Mouse (Mus musculus): Measurements from ENCODE around the gene Cdkal1. TPM values are rescaled to one million over a fixed set of nuclear protein-coding genes. Genes with fewer than 3 reads are reported as not detected.

The Cdkal1 gene
- polyA plus RNA-seq, 1 experiment from 2014 or later: 31.8 TPM

GRCm38 (mm10) chr13:29807930-29808329 is 47.5 kb downstream of the Cdkal1 start:
- Histone ChIP-seq H3K27ac (no peak overlapping the region), H3K4me3 (no peak overlapping the region), H3K36me3 (no peaks in the 10 kb centered on the region), H3K9me3 (no peaks in the 10 kb centered on the region), H3K9ac (no peak overlapping the region), H3K4me2 (no peak overlapping the region), H3K27me3 (no peaks in the 10 kb centered on the region), H3K4me1 (no peaks in the 10 kb centered on the region; the same call in 1 of the 2 replicates)
- ATAC-seq (ENCODE audit: insufficient number of reproducible peaks, low FRiP score, low TSS enrichment, low read depth): no peak
- 84% methylated on average over 3 of the region's 3 CpGs for WGBS

DNA sequence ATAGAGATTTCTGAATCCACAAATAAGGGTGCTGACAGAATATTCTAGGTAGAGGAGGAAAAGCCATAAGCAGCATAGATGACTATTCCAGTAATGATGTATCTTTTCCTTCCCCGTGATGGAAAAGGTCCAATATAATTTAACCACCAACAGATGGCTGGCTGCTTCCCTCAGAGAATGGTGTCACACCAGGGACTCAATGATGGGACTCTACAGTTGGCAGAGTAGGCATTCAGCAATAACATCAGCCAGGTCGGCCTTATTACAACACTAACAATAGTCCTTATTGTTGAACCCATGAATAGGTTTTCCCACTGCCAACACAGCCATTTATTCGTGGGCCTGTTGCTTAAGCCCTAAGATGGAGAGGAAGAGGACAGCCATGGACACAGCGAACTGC is 48.6 kb downstream of the Cdkal1 start:
- ATAC-seq (ENCODE audit: insufficient number of reproducible peaks, low FRiP score, low TSS enrichment, low read depth): no peak
- no peak overlapping the region for H3K9ac ChIP-seq
- no peaks in the 10 kb centered on the region for H3K9me3 ChIP-seq
- no peaks in the 10 kb centered on the region; the same call in 1 of the 2 replicates for H3K4me1 ChIP-seq
- H3K36me3 ChIP-seq: no peaks in the 10 kb centered on the region
- no peak overlapping the region for H3K27ac ChIP-seq
- WGBS: 71% methylated on average over 4 of the region's 4 CpGs
- no peaks in the 10 kb centered on the region for H3K27me3 ChIP-seq
- H3K4me3 ChIP-seq: no peak overlapping the region
- H3K4me2 ChIP-seq: no peak overlapping the region

DNA sequence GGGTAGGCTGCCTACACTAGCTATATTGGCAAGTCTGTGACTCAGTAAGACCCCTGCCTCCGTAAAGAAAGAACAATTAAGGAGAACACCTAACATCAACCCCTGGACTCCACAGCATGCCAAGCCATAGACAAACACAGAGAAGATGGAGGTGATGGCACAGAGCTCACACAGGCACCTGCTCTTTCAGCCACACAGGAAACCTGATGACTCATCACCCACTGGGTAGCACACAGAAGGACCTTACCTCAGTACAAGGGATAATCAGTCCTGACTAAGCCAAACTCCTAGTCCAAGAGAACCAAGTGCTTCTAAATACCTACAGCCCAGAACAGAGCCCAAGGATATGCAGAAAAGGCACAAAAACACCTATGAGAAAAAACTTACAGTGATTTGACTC is 50.2 kb downstream of the Cdkal1 start:
- no peak for ATAC-seq (ENCODE audit: insufficient number of reproducible peaks, low FRiP score, low TSS enrichment, low read depth)
- no peak overlapping the region for H3K4me3 ChIP-seq
- H3K27me3 ChIP-seq: no peaks in the 10 kb centered on the region
- H3K4me2 ChIP-seq: no peak overlapping the region
- H3K27ac ChIP-seq: no peak overlapping the region
- H3K9me3 ChIP-seq: no peaks in the 10 kb centered on the region
- no peak overlapping the region for H3K9ac ChIP-seq
- no peaks in the 10 kb centered on the region; the same call in 1 of the 2 replicates for H3K4me1 ChIP-seq
- WGBS: 87% methylated on average over 1 of the region's 1 CpGs
- H3K36me3 ChIP-seq: no peaks in the 10 kb centered on the region

DNA sequence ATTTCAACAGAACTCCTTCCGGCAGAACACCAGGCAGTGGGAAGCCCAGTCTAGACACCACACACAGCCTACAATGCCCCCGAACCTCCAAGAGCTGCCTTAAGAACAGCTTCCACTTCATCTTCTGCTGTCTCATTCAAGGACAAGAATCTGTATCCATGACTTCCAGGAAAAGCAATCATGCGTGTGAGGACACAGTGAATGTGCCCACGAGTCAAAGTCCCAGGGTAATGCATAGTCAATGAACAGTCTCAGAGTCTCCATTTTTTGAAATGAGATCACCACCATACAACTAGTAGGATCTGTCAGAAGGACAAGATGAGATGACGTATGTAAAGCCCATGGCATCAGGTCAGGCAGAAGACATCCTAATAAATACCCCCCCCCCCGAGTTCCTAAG is 51.4 kb downstream of the Cdkal1 start:
- WGBS: 93% methylated on average over 6 of the region's 6 CpGs
- Histone ChIP-seq H3K36me3 (no peaks in the 10 kb centered on the region), H3K27ac (no peak overlapping the region), H3K4me2 (no peak overlapping the region), H3K4me1 (no peaks in the 10 kb centered on the region; the same call in 1 of the 2 replicates), H3K27me3 (no peaks in the 10 kb centered on the region), H3K9me3 (no peaks in the 10 kb centered on the region), H3K4me3 (no peak overlapping the region), H3K9ac (no peak overlapping the region)
- no peak for ATAC-seq (ENCODE audit: insufficient number of reproducible peaks, low FRiP score, low TSS enrichment, low read depth)

DNA sequence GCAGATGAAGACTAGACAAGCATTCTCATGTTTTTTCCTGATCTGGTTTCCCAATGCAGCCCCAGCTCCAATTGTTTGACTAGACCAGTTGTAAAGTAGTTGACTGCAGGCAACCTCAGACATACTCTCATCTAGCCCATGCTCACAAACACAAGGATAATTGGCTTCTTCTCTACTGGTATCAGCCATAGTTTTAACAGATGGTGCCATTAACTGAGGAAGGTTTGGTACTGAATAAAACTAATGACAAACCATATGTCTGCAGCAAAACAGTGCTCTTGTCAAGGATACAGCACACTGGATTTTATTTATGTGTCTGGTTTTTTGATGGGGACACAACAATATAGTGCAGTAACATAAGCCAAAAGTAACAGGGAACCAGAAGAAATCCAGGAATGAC is 52.8 kb downstream of the Cdkal1 start:
- no peak overlapping the region for H3K4me3 ChIP-seq
- no peaks in the 10 kb centered on the region for H3K9me3 ChIP-seq
- H3K4me1 ChIP-seq: no peaks in the 10 kb centered on the region; the same call in 1 of the 2 replicates
- no peak overlapping the region for H3K4me2 ChIP-seq
- H3K9ac ChIP-seq: no peak overlapping the region
- no peak overlapping the region for H3K27ac ChIP-seq
- H3K27me3 ChIP-seq: no peaks in the 10 kb centered on the region
- no peak for ATAC-seq (ENCODE audit: insufficient number of reproducible peaks, low FRiP score, low TSS enrichment, low read depth)
- no peaks in the 10 kb centered on the region for H3K36me3 ChIP-seq

DNA sequence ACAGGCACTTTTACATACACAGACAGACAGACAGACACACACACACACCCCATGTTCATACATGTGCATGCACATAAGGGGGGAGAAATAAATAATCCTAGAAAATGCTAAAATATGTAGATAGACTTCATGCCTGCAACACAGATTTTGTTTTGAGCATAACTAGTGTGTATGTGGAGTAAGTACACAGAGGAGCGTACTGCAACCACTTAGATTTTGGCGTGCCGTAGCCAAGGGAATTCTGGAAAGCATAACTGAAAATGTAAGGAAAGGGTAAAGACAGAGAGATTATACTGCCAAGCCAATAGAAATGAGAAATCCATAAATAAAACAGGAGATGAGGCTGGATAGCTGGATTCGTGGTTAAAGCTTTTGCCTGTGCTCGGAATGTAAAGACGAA is 55.4 kb downstream of the Cdkal1 start:
- H3K9ac ChIP-seq: no peak overlapping the region
- no peaks in the 10 kb centered on the region for H3K9me3 ChIP-seq
- 84% methylated on average over 6 of the region's 6 CpGs for WGBS
- no peaks in the 10 kb centered on the region for H3K36me3 ChIP-seq
- H3K4me1 ChIP-seq: no peaks in the 10 kb centered on the region
- no peak for ATAC-seq (ENCODE audit: insufficient number of reproducible peaks, low FRiP score, low TSS enrichment, low read depth)
- H3K4me2 ChIP-seq: no peak overlapping the region
- no peak overlapping the region for H3K27ac ChIP-seq
- H3K27me3 ChIP-seq: no peaks in the 10 kb centered on the region
- H3K4me3 ChIP-seq: no peak overlapping the region

DNA sequence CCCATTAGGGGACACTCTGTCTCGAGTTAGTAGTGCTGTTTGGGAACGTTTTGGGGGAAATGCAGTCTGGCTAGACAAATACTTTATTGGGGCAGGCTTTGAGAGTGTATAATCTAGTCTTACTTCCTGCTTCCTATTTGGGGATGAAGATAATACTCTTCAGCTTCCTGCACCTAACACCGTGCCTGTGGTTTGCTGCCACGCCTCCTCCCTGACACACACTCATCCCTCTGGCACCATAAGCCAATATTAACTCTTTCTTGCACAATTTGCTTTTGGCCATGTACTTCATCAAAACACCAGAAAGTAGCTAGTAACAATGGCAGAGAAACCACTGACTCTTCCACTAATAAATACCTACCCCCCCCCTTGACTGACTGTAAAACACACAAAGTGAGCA is 63.4 kb downstream of the Cdkal1 start:
- 28% methylated on average over 4 of the region's 4 CpGs for WGBS
- no peak for ATAC-seq (ENCODE audit: insufficient number of reproducible peaks, low FRiP score, low TSS enrichment, low read depth)
- Histone ChIP-seq H3K27me3 (no peaks in the 10 kb centered on the region), H3K9me3 (no peaks in the 10 kb centered on the region), H3K9ac (no peak overlapping the region), H3K4me2 (no peak overlapping the region), H3K27ac (no peak overlapping the region), H3K36me3 (no peaks in the 10 kb centered on the region), H3K4me1 (no peaks in the 10 kb centered on the region), H3K4me3 (no peak overlapping the region)

- no peak overlapping the region for H3K27ac ChIP-seq
- H3K4me2 ChIP-seq: no peak overlapping the region
- H3K4me1 ChIP-seq: no peaks in the 10 kb centered on the region
- ATAC-seq (ENCODE audit: insufficient number of reproducible peaks, low FRiP score, low TSS enrichment, low read depth): no peak
- H3K27me3 ChIP-seq: no peaks in the 10 kb centered on the region
- no peak overlapping the region for H3K9ac ChIP-seq
- WGBS: 69% methylated on average over 6 of the region's 6 CpGs
- no peaks in the 10 kb centered on the region for H3K36me3 ChIP-seq
- H3K4me3 ChIP-seq: no peak overlapping the region
- no peaks in the 10 kb centered on the region for H3K9me3 ChIP-seq
Observed at GRCm38 (mm10) chr13:29791439-29791838, 64.0 kb downstream of the Cdkal1 start.

DNA sequence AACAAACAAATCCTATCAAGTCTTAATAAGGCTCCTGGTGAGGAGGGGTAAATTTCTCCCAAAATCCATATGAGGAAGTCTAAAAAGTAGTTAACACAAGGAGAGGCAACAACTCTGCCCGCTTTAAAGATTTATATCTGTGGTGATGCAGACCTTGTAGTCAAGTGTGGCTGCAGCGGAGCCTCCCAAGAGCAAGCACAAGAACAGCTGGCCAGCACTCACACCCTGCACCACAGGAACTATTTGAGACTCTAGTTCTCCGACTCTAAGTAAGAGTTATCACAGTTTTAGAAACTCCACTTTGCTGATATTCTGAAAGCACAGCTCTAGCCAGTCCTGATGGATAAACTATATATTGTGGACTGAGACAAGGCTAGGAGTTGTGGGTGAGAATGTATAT is 68.5 kb downstream of the Cdkal1 start:
- Histone ChIP-seq H3K4me3 (no peak overlapping the region), H3K9me3 (no peaks in the 10 kb centered on the region), H3K4me1 (no peaks in the 10 kb centered on the region), H3K9ac (no peak overlapping the region), H3K27me3 (no peaks in the 10 kb centered on the region), H3K27ac (no peak overlapping the region), H3K4me2 (no peak overlapping the region), H3K36me3 (no peaks in the 10 kb centered on the region)
- ATAC-seq (ENCODE audit: insufficient number of reproducible peaks, low FRiP score, low TSS enrichment, low read depth): no peak
- 61% methylated on average over 3 of the region's 3 CpGs for WGBS

GRCm38 (mm10) chr13:29784894-29785293 is 70.6 kb downstream of the Cdkal1 start:
- ATAC-seq (ENCODE audit: insufficient number of reproducible peaks, low FRiP score, low TSS enrichment, low read depth): no peak
- Histone ChIP-seq H3K9ac (no peak overlapping the region), H3K4me1 (0 out of 2 replicates have a peak, but pooled peaks cover 6% of the 10 kb centered on the region), H3K27ac (no peak overlapping the region), H3K36me3 (no peaks in the 10 kb centered on the region), H3K4me3 (no peak overlapping the region), H3K9me3 (no peaks in the 10 kb centered on the region), H3K4me2 (no peak overlapping the region), H3K27me3 (no peaks in the 10 kb centered on the region)
- 81% methylated on average over 4 of the region's 4 CpGs for WGBS

GRCm38 (mm10) chr13:29781332-29781731 is 74.1 kb downstream of the Cdkal1 start:
- Histone ChIP-seq H3K27me3 (no peaks in the 10 kb centered on the region), H3K9ac (no peak overlapping the region), H3K4me3 (no peak overlapping the region), H3K4me2 (no peak overlapping the region), H3K4me1 (peaks cover 6% of the 10 kb centered on the region; the same call in 1 of the 2 replicates), H3K27ac (no peak overlapping the region), H3K36me3 (no peaks in the 10 kb centered on the region), H3K9me3 (no peaks in the 10 kb centered on the region)
- 90% methylated on average over 4 of the region's 4 CpGs for WGBS
- no peak for ATAC-seq (ENCODE audit: insufficient number of reproducible peaks, low FRiP score, low TSS enrichment, low read depth)

DNA sequence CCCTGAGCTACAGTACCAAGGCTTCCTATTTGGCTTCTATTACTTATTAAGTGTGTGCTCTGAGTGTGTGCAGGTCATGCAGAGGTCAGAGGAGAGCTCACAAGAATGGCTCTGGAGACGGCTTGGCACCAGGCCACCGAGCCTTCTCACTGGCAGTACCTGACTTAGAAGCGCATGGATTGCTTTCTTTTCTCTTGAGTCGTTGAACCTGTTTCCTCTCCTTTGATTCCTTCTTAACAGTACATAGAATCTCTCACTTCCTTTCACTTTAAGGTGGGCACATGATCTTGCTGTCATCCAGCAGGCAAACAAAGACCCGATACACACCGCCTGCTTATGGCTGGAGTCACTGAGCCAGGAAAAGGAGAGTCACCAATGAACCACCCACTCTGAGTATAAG is 74.8 kb downstream of the Cdkal1 start:
- Histone ChIP-seq H3K36me3 (no peaks in the 10 kb centered on the region), H3K9ac (no peak overlapping the region), H3K4me3 (no peak overlapping the region), H3K4me2 (no peak overlapping the region), H3K9me3 (no peaks in the 10 kb centered on the region), H3K4me1 (peaks cover 6% of the 10 kb centered on the region; the same call in 1 of the 2 replicates), H3K27ac (no peak overlapping the region), H3K27me3 (no peaks in the 10 kb centered on the region)
- ATAC-seq (ENCODE audit: insufficient number of reproducible peaks, low FRiP score, low TSS enrichment, low read depth): no peak
- WGBS: 52% methylated on average over 6 of the region's 6 CpGs

- no peaks in the 10 kb centered on the region for H3K9me3 ChIP-seq
- no peak overlapping the region for H3K4me2 ChIP-seq
- no peak for ATAC-seq (ENCODE audit: insufficient number of reproducible peaks, low FRiP score, low TSS enrichment, low read depth)
- H3K36me3 ChIP-seq: no peaks in the 10 kb centered on the region
- WGBS: 72% methylated on average over 5 of the region's 5 CpGs
- no peak overlapping the region for H3K9ac ChIP-seq
- H3K4me1 ChIP-seq: peaks cover 6% of the 10 kb centered on the region; the same call in 1 of the 2 replicates
- no peak overlapping the region for H3K4me3 ChIP-seq
- H3K27me3 ChIP-seq: no peaks in the 10 kb centered on the region
- H3K27ac ChIP-seq: no peak overlapping the region
Observed at GRCm38 (mm10) chr13:29779519-29779918, 76.0 kb downstream of the Cdkal1 start.

Measured in limb, embryonic 15.5 days (tissue).